Mouse (Mus musculus) embryo, embryonic 11.5 days (tissue): ENCODE results near the gene Ccl8.

Experiments used
- DNase-seq: peaks from one replicate; pipeline ENCODE4 v3.0.0-alpha.2; 2012; ENCODE audit warnings: low read depth, low spot score

Gene Ccl8

GRCm38 (mm10) chr11:82114885-82115284 is at the start of gene Ccl8:
Ccl8 (plus strand) TSS chr11:82115185.
- no peak for DNase-seq

- no peak for DNase-seq
Measured at GRCm38 (mm10) chr11:82066953-82067571, 47.9 kb upstream of the Ccl8 start.

GRCm38 (mm10) chr11:82071076-82071475 is 43.9 kb upstream of the Ccl8 start:
- DNase-seq = no peak

- DNase-seq = no peak
Measured at GRCm38 (mm10) chr11:82072374-82072773, 42.6 kb upstream of the Ccl8 start.

- DNase-seq = no peak
Measured at GRCm38 (mm10) chr11:82072984-82073383, 42.0 kb upstream of the Ccl8 start.

GRCm38 (mm10) chr11:82073686-82074085 is 41.3 kb upstream of the Ccl8 start:
- no peak for DNase-seq

GRCm38 (mm10) chr11:82077031-82077430 is 38.0 kb upstream of the Ccl8 start:
- no peak for DNase-seq

GRCm38 (mm10) chr11:82078136-82078730 is 36.8 kb upstream of the Ccl8 start:
- no peak for DNase-seq

- DNase-seq = no peak
Measured at GRCm38 (mm10) chr11:82080865-82081264, 34.1 kb upstream of the Ccl8 start.

GRCm38 (mm10) chr11:82084360-82084759 is 30.6 kb upstream of the Ccl8 start:
- DNase-seq = no peak

GRCm38 (mm10) chr11:82099511-82100323 is 15.3 kb upstream of the Ccl8 start:
- no peak for DNase-seq

- no peak for DNase-seq
Measured at GRCm38 (mm10) chr11:82101087-82101486, 13.9 kb upstream of the Ccl8 start.

- DNase-seq = no peak
Measured at GRCm38 (mm10) chr11:82101529-82101928, 13.5 kb upstream of the Ccl8 start, which contains the start of gene Ccl12. Ccl12 (plus strand) TSS chr11:82101845.

- DNase-seq = no peak
Measured at GRCm38 (mm10) chr11:82109611-82110010, 5.4 kb upstream of the Ccl8 start.

GRCm38 (mm10) chr11:82110372-82111248 is 4.4 kb upstream of the Ccl8 start:
- DNase-seq = no peak

GRCm38 (mm10) chr11:82116041-82116440 is 1.1 kb downstream of the Ccl8 start:
- no peak for DNase-seq

GRCm38 (mm10) chr11:82132977-82133376 is 18.0 kb downstream of the Ccl8 start:
- no peak for DNase-seq

GRCm38 (mm10) chr11:82136196-82136595 is 21.2 kb downstream of the Ccl8 start:
- DNase-seq = no peak

- DNase-seq = peak; percentile 47
Measured at GRCm38 (mm10) chr11:82139492-82140094, 24.6 kb downstream of the Ccl8 start.

- DNase-seq = no peak
Measured at GRCm38 (mm10) chr11:82159126-82159525, 44.1 kb downstream of the Ccl8 start.

GRCm38 (mm10) chr11:82163285-82163684 is 48.3 kb downstream of the Ccl8 start:
- DNase-seq = no peak
